Mouse (Mus musculus) leukemia stem cell, adult 10-12 weeks (primary cell): Measurements from ENCODE around the gene Dhx33. TPM values are rescaled to one million over a fixed set of nuclear protein-coding genes. Genes with fewer than 3 reads are reported as not detected.

Source experiments
- polyA plus RNA-seq: library from polyadenylated mRNA; stranded (reverse); fragments of >175 nt; gene quantifications from 2 replicates; pipeline ENCODE4 v1.2.3, GENCODE M21; 2012; ENCODE audit warnings: low replicate concordance

The Dhx33 gene
- polyA plus RNA-seq: 4.8 and 20.8 TPM in 2 replicates

DNA sequence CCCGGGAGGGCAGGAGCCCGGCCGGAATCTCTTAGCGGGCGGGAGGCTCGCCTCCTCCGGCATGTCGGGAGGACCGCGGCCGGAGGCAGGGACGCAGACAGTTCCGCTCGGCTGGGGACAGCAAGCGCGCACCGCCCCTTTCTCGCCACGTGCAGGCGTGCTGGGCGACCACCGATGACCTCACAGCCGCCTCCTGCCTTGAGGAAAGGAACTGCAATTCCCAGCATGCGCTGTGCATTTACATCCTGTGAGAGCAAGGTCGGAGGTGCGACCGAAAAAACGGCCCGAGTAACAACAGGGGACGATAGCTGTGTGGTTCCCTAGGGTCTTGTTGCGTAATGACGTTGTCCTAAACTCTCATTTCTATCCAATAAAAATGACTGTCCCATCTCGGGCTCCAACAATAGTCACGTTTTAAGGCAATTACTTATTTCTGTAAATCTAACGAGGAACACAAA, at the start of gene Dhx33:
Gene Dhx33, minus strand, starts transcription at position 122 of the 458 bp plus-strand sequence.

DNA sequence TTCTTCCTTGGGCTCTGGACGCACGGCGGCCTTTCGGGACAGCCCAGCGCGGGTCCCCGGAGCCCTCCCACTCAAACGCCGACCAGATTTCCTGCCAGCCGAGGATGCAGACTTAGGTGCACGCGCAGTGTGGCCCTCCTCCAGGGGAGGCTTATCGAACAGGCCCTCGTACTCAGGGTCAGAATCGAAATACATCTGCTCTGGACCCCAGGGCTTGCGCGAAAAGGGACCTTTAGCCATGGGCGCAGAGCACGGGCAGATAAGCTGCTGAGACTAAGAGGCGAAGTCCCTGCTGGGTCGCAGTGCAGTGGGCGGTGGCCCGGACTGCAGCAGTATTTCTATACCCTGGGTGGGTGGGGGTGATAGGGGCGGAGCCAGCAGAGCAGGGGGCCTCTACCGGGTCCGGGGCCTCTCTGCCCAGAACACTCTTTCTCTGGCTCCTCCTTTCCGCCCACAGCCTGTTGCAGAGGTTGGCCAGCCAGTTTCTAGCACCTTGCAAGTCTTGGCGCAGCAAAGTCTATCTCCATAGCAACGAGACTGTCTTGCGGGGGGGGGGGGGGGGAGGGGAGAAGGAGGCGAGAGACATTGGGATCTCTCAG, 29.0 kb upstream of the Dhx33 start, which contains the start of gene 6330403K07Rik:
Gene 6330403K07Rik, minus strand, starts transcription at position 351 of the 599 bp plus-strand sequence.

DNA sequence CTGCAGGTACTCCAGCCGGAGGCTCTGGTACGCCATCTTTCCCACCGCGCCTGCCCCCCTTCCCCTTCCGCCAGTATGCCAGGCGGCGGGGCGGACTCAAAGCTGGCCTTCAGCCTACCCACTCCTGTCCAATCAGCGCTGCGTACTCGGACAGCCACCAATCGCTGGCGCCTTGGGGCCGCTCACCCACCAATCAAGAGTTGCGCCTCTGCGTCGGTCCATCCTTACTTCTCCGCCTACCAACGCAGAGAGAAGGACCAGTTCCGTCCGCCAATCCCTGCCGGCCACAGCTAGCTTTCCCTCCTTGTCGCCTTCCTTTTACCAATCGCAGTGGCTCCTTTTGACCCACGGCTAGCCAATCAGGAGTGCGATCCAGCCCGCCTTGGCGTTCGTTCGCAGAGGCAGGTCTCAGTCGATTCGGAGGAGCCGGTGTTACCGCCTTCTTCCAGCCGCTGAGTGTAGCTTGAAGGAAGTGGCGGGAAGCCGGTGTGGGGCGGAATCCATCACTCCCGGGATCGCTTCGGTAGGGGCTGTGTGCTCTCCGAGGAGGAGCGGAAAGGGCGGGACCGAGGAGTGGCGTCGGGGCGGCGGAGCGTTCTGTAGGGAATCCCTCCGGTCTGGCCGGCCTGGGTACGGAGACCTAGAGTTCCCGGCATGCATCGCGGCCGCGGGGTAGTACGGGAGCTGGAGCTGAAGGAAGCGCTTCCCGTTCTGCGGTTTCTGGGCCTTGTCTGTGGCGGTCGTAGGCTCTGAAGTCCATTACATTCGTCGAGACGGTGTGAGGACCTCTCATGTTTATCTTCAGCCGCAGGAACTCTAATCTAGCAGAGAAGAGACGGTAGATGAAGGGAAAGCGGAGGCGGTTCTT, 15.2 kb upstream of the Dhx33 start, which contains the start of the genes Mis12 and Derl2:
Gene Mis12, plus strand, starts transcription at position 411 of the 868 bp plus-strand sequence.
Gene Derl2, minus strand, starts transcription at position 641 of the 868 bp plus-strand sequence.

DNA sequence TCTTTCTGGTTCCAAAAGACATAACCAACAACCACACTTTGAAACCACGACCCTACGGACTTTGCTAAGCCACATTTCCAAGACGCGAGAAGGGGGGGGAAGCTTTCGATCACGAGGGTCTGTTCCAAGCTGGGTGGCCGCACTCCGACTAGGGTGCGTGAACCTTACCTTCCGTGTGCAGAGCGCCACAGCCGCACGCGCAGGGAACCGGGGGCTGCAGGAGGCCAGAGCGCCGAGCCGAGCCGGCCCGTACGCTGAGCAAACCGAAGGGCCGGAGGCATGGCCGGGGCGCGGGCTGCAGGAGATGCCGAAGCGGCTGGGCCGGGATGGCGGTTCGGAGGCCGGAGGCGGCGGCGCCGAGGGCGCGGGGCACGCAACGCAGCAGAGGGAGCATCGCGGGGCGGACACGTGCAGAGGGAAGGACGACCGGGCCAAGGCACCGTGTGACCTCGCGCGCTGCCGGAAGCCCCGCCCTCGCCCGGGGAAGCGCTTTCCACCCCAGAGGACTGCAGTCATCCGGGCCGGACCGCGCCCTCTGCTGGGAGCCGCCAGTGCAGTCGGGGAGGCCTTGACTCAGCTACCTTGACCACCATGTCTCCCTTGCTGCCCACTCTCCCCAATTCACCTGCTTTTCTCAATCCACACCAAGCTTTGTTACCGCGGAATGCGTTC, 21.5 kb downstream of the Dhx33 start, which contains the start of gene C1qbp:
Gene C1qbp, minus strand, starts transcription at position 470 of the 672 bp plus-strand sequence.

DNA sequence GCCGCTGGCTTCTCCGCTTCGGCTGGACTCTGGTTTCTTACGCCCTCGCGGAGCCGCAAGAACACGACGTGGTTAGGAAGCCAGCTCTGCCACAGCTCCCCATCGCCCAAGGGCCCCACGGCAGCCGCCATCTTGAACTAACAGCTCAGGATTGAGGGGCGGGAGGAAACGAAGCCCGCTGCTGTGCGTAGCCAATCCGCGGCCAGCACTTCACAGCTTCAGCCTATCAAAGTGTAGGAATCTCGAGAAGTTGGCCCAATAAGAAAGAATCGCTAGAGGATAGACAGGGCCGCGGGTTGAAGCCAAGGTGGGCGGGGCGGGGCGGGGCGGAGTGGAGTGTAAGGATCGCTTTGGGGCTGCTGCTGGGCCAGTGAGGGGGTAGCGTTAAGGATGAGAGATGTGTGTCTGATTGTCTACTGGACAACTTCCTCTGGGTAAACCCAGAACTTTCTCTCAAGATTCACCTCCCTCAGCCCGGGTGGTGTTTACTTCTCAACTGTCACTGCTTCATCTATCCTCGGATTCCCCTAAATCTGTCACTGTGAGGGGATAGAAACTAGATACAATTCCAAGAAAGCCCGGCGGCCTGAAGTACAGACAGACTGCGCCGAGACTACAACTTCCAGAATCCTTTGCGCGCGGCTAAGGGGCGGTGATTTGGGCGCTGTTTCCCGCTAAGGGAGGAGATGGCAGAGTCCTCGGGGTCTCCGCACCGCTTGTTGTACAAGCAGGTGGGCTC, 34.2 kb downstream of the Dhx33 start, which contains the start of the genes Nup88 and Rpain:
Gene Nup88, minus strand, starts transcription at position 153 of the 739 bp plus-strand sequence.
Gene Rpain, plus strand, starts transcription at position 393 of the 739 bp plus-strand sequence.

Other genes starting within 250 kb of the Dhx33 start
- gene Zfp3, start 240.2 kb downstream of the Dhx33 start, polyA plus RNA-seq: 0.96 and 1.0 TPM in 2 replicates
- 2.1 TPM in 1 of 2 replicates, not detected in the other for gene Scimp, start 191.9 kb downstream of the Dhx33 start, polyA plus RNA-seq
- 41.5 and 47.7 TPM in 2 replicates for gene Rabep1, start 159.7 kb downstream of the Dhx33 start, polyA plus RNA-seq
- gene Nup88, start 34.5 kb downstream of the Dhx33 start, polyA plus RNA-seq: 43.6 and 77.7 TPM in 2 replicates
- 4.7 and 9.9 TPM in 2 replicates for gene Rpain, start 34.2 kb downstream of the Dhx33 start, polyA plus RNA-seq
- 727 and 884 TPM in 2 replicates for gene C1qbp, start 21.4 kb downstream of the Dhx33 start, polyA plus RNA-seq
- gene Mis12, start 15.2 kb upstream of the Dhx33 start, polyA plus RNA-seq: 1.1 and 3.0 TPM in 2 replicates
- 10.7 and 33.8 TPM in 2 replicates for gene Derl2, start 15.4 kb upstream of the Dhx33 start, polyA plus RNA-seq
- gene 6330403K07Rik, start 29.1 kb upstream of the Dhx33 start, polyA plus RNA-seq: 0.11 TPM in 1 of 2 replicates, not detected in the other
- not detected in 2 replicates for gene Nlrp1a, start 140.3 kb upstream of the Dhx33 start, polyA plus RNA-seq
- gene Nlrp1b, start 226.3 kb upstream of the Dhx33 start, polyA plus RNA-seq: not detected in 2 replicates